Mouse (Mus musculus) adrenal gland, adult (tissue): ENCODE data around the gene Srd5a3.

Experiments used
- DNase-seq, 2 experiments: peaks; one replicate each; pipeline ENCODE4 v3.0.0; 2022 to 2023; ENCODE audit warnings: low spot score in 1 of 2; ENCODE audit not compliant: inconsistent age in 2 of 2

Gene Srd5a3

DNA sequence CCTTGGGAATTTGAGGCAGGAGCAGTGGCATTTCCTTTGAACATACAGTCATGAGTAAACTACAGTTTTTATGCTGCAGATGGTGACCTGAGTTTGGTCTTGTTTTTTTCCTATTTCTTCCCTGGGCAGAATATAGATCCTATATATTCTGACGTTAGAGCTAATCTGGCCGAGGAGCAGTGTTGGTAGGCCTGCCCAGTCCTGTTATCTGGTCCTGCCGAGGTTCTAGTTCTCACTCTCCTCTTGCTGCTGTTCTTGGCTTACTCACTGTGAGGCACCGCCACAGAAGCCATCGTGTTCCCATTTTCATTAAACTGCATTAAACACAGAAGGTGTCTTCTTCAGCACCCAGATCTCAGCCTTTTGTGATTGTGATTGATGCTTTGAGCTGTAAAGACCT, 47.8 kb downstream of the Srd5a3 start:
- DNase-seq = no peak

DNA sequence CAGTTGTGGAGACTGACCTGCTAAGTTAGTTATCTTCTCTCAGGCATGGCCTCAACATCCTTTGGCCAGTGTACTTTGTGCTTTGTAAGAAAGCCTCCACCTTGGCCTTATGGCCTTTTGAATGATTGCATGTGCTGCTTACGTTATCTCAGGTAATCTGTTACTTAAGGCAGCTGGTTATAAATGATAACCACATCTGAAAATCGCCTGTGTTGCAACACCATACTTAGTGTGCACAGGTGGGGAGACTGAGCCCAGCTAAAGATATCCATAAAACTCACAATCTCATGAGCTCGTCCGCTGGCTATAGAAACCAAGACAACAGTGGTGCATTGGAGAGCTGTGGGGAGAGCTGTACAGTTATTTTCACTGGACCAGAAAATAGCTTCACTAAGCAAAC, 50.5 kb downstream of the Srd5a3 start:
- DNase-seq = no peak

DNA sequence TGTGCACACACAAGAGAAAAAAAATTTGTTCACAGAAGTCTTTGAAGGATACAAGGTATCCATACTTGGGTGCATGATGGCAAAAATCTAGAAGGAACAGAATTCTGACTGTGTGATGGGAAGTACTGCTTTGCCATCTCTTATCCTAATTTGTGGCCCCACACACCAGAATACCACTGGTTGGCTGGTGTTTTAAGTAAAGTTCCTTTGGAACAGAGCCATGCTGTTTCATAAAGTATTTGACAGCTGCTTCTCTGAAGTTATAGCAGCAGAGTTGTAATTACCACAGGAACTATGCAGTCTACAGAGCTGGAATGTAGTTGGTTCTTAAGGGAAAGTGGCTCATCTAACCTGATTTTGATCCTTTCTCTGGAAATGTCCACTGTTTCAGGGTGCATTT, 53.0 kb downstream of the Srd5a3 start:
- no peak for DNase-seq

DNA sequence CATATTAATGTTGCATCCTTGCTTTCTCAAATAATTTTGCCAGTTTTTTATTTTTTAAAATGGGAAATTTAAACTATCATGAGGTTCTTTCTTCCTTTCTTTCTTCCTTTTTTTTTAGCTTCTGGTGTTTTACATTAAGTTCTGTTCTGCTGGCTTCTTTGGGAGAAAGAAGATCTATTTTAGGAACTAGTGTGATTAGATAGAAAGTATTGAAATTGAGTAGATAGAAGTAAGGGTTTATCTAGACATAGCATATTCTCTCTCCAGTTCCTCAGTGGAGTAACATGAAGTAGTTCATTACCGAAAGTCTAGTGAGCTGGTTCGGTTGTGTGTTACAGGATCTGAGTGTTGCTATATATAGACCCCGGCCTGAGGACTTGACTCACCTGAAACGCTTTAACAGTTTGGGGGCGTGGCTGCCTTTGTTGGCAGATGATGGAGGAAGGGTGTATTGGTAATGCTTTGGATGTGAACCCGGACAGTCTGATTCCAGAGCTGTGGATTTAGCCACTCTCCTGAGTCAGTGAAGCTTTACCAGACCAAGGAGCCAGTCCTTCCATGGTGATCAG, 54.4 kb downstream of the Srd5a3 start:
- DNase-seq = no peak

DNA sequence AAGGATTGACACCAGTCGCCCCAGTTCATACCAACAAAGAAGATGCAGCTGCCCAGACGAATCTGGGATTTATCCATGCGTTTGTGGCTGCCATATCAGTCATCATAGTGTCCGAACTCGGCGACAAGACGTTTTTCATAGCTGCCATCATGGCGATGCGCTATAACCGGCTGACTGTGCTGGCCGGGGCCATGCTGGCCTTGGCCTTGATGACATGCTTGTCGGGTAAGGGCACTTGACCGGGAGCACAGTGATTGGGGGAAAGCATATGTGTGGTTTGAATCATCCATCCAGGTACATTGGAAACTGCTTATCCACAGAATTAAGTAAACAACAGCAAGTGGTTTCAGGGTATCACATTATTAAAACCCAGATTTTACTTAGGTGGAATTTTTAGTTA, 59.3 kb downstream of the Srd5a3 start:
- peak; percentile 38 to 68 for DNase-seq

DNA sequence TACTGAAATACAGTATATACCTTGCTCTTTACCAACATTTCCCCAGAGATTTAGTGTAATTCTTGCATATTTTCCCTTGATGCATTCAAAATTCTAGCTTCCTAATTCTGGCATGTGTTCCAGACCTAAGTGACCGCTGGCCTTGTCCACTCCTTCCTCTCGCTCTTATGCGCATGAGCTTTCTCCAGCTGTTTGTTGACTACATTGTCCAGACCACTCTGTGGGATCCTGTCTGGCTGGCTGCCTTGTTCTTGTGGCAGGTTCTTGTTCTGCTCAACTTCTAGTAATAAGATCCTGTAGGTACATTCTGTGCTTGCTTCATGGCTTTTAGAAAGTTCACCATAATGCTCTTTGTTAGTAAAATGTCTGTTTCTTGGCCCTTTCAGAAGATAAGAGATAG, 63.1 kb downstream of the Srd5a3 start:
- DNase-seq = no peak
